Mouse (Mus musculus): ENCODE results near the gene Rbfox1. TPM values are rescaled to one million over a fixed set of nuclear protein-coding genes. Genes with fewer than 3 reads are reported as not detected.

The Rbfox1 gene
- polyA plus RNA-seq, 1 experiment from 2014 or later, result 3.9 TPM

- Histone ChIP-seq H3K4me1 (ENCODE audit: control insufficient read depth, insufficient read depth, low read length) (no peaks in the 10 kb centered on the region), H3K27me3 (replicated peaks; ENCODE audit: control insufficient read depth, insufficient read depth, low read length) (no peaks in the 10 kb centered on the region), H3K9ac (ENCODE audit: low read depth, low read length) (no peak overlapping the region), H3K4me2 (ENCODE audit: low read depth, low read length) (no peak overlapping the region), H3K9me3 (ENCODE audit: control insufficient read depth, low read length) (no peaks in the 10 kb centered on the region), H3K4me3 (ENCODE audit: low read length) (no peak overlapping the region), H3K36me3 (ENCODE audit: control insufficient read depth, insufficient read depth, low read length) (no peaks in the 10 kb centered on the region), H3K27ac (ENCODE audit: low read length) (no peak overlapping the region)
- ATAC-seq, result no peak
- 86% methylated on average over 4 of the region's 4 CpGs for WGBS
Observed at GRCm38 (mm10) chr16:6065481-6065880, 180.3 kb downstream of the Rbfox1 start.

DNA sequence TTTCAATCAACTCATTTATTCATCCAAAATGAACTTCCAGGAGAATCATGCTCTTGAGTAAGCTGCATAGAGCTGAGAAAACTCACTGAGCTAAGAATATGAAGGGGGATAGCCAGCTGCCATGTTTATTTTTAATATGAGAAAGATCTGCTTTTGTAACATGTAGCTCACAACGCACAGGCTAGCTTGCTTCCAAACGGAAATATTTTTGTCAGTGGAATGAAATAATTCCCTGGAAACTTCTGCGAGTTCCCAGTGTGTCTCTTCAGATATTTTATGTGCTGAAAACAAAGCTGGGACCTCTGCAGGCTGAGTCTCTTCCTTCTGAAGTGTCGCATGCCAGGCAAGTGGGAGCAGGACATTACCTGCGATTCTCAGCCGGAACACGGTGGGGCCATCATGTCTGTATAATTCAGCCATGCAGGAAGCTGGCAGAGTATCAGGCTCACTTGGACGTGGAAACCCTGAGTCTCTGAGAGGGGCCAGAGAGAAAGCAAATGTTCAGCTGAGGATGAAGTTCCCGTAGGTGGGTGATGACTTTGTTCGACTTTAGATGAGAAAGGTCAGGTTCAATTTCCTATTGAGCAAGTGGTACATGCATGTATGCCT, 190.4 kb downstream of the Rbfox1 start:
- 78% methylated on average over 10 of the region's 10 CpGs for WGBS

DNA sequence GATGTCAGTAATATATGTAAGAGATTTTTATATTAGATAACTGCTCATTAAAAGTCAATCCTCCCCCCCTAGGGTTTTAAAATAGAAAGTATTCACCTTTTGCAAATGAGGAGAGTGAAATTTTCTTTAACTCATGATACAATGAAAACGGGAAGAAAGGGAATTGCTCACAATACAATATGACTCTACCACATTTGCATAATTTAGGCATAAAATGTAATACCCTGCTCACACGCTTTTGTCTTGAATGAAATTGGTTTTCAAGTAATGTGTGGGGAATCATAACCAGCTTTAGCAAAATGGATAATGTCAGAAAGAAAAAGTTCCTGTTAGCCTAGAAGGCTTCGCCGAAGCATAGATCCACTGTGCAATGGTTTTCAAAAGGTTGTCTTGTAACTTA, 193.9 kb downstream of the Rbfox1 start:
- no peak overlapping the region for H3K4me3 ChIP-seq (ENCODE audit: low read length)
- no peak overlapping the region for H3K4me2 ChIP-seq (ENCODE audit: low read depth, low read length)
- H3K27ac ChIP-seq (ENCODE audit: low read length), result no peak overlapping the region
- H3K4me1 ChIP-seq (ENCODE audit: control insufficient read depth, insufficient read depth, low read length), result no peaks in the 10 kb centered on the region
- H3K36me3 ChIP-seq (ENCODE audit: control insufficient read depth, insufficient read depth, low read length), result no peaks in the 10 kb centered on the region
- H3K9me3 ChIP-seq (ENCODE audit: control insufficient read depth, low read length), result no peaks in the 10 kb centered on the region
- H3K9ac ChIP-seq (ENCODE audit: low read depth, low read length), result no peak overlapping the region
- 82% methylated on average over 4 of the region's 4 CpGs for WGBS
- ATAC-seq, result no peak
- H3K27me3 ChIP-seq (replicated peaks; ENCODE audit: control insufficient read depth, insufficient read depth, low read length), result no peaks in the 10 kb centered on the region

More for the DNA sequence above, 190.4 kb downstream of the Rbfox1 start:
- Histone ChIP-seq H3K4me2 (ENCODE audit: low read depth, low read length) (no peak overlapping the region), H3K9me3 (ENCODE audit: control insufficient read depth, low read length) (no peaks in the 10 kb centered on the region), H3K36me3 (ENCODE audit: control insufficient read depth, insufficient read depth, low read length) (no peaks in the 10 kb centered on the region), H3K9ac (ENCODE audit: low read depth, low read length) (no peak overlapping the region), H3K4me3 (ENCODE audit: low read length) (no peak overlapping the region), H3K27me3 (replicated peaks; ENCODE audit: control insufficient read depth, insufficient read depth, low read length) (no peaks in the 10 kb centered on the region), H3K27ac (ENCODE audit: low read length) (no peak overlapping the region), H3K4me1 (ENCODE audit: control insufficient read depth, insufficient read depth, low read length) (no peaks in the 10 kb centered on the region)
- no peak for ATAC-seq

GRCm38 (mm10) chr16:6084701-6085365, 199.7 kb downstream of the Rbfox1 start:
- Histone ChIP-seq H3K36me3 (ENCODE audit: control insufficient read depth, insufficient read depth, low read length) (no peaks in the 10 kb centered on the region), H3K9ac (ENCODE audit: low read depth, low read length) (no peak overlapping the region), H3K4me1 (ENCODE audit: control insufficient read depth, insufficient read depth, low read length) (no peaks in the 10 kb centered on the region), H3K27me3 (replicated peaks; ENCODE audit: control insufficient read depth, insufficient read depth, low read length) (no peaks in the 10 kb centered on the region), H3K4me2 (ENCODE audit: low read depth, low read length) (no peak overlapping the region), H3K27ac (ENCODE audit: low read length) (no peak overlapping the region), H3K9me3 (ENCODE audit: control insufficient read depth, low read length) (no peaks in the 10 kb centered on the region), H3K4me3 (ENCODE audit: low read length) (no peak overlapping the region)
- 77% methylated on average over 7 of the region's 7 CpGs for WGBS
- ATAC-seq, result no peak

- H3K27ac ChIP-seq (ENCODE audit: low read length), result no peak overlapping the region
- H3K4me3 ChIP-seq (ENCODE audit: low read length), result no peak overlapping the region
- no peak overlapping the region for H3K4me2 ChIP-seq (ENCODE audit: low read depth, low read length)
- WGBS, result 42% methylated on average over 3 of the region's 3 CpGs
- H3K9ac ChIP-seq (ENCODE audit: low read depth, low read length), result no peak overlapping the region
- no peaks in the 10 kb centered on the region for H3K9me3 ChIP-seq (ENCODE audit: control insufficient read depth, low read length)
- no peaks in the 10 kb centered on the region for H3K36me3 ChIP-seq (ENCODE audit: control insufficient read depth, insufficient read depth, low read length)
- no peaks in the 10 kb centered on the region for H3K27me3 ChIP-seq (replicated peaks; ENCODE audit: control insufficient read depth, insufficient read depth, low read length)
- no peak for ATAC-seq
- H3K4me1 ChIP-seq (ENCODE audit: control insufficient read depth, insufficient read depth, low read length), result no peaks in the 10 kb centered on the region
Observed at GRCm38 (mm10) chr16:6086200-6086599, 201.0 kb downstream of the Rbfox1 start.

- Histone ChIP-seq H3K9me3 (ENCODE audit: control insufficient read depth, low read length) (no peaks in the 10 kb centered on the region), H3K4me3 (ENCODE audit: low read length) (no peak overlapping the region), H3K36me3 (ENCODE audit: control insufficient read depth, insufficient read depth, low read length) (no peaks in the 10 kb centered on the region), H3K4me1 (ENCODE audit: control insufficient read depth, insufficient read depth, low read length) (no peaks in the 10 kb centered on the region), H3K27me3 (replicated peaks; ENCODE audit: control insufficient read depth, insufficient read depth, low read length) (no peaks in the 10 kb centered on the region), H3K9ac (ENCODE audit: low read depth, low read length) (no peak overlapping the region), H3K4me2 (ENCODE audit: low read depth, low read length) (no peak overlapping the region), H3K27ac (ENCODE audit: low read length) (no peak overlapping the region)
- ATAC-seq, result no peak
- 89% methylated on average over 3 of the region's 3 CpGs for WGBS
Observed at GRCm38 (mm10) chr16:6091326-6092123, 206.4 kb downstream of the Rbfox1 start.

DNA sequence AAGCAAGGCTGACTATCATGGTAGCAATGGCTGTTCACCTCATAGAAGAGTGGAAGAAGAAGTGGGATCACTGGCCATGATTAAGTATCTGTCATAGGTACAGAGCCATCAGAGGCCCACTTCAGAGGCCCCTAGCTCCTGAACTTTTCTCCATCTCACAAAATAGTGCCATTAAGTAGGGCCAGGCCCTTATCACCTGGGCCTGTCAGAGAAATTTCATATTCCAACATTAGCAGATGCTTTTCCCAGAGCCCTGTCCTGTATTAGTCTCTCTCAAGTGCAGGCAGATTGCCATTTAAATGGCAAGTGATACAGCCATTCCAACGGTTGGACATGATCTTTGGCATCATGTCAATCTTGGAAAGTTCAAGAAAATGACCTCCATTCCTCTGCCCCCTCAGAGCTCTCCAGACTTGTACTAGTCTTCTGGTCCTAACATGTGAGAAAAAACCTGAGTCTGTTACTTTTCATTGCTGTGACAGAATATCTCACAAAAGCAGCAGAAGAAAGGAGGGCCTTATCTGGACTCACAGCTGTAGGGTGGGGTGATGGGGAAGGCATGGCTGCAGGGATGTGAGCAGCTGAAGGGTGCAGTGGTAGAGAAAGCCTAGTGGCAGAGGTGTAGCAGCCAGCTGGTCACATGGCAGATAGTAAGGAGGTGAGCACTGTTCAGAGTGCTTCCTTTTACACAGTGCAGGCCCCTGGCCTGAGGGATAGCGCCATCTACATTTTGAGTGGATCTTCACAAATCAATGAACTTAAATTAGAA, 210.6 kb downstream of the Rbfox1 start:
- 81% methylated on average over 2 of the region's 2 CpGs for WGBS
- peak; percentile 86 for ATAC-seq

DNA sequence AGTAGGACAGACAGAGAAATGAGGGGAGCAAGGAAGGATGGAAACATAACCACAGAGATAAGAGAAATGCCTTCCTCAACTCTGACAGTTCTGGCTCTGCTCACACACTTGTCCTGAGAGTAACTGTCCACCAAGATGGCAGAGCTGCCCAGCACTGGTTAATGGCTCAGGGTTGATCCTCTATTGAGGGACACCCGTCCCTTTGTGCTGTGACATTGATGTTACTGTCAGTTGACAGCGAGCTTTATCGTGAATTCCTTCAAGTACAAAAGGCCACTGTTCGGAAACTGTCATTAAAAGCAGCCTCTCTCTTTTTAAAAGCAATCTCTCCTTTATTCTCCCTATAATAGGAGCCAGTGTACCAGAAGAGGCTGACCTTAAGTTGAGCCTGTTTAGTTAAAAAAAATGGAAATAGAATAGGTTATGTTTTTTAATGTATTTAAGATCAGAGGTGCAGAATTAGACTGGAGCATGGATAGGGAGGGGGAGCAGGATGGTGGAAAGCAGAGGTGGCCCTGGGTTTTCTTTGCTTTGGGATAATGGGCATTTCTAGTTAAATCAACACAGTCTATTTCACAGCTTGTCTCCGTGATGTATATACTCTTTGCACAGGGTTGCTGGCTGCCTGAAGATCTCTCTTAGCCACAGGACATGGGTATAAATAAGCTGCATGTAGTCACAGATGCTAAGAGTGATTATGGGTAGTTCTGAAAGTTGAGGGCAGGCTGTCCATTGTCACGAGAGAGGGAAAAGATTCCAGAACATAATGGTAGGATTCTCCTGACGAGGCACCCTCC, 212.3 kb downstream of the Rbfox1 start:
- H3K27ac ChIP-seq (ENCODE audit: low read length), result no peak overlapping the region
- H3K36me3 ChIP-seq (ENCODE audit: control insufficient read depth, insufficient read depth, low read length), result no peaks in the 10 kb centered on the region
- H3K4me1 ChIP-seq (ENCODE audit: control insufficient read depth, insufficient read depth, low read length), result no peaks in the 10 kb centered on the region
- no peak overlapping the region for H3K4me3 ChIP-seq (ENCODE audit: low read length)
- H3K27me3 ChIP-seq (replicated peaks; ENCODE audit: control insufficient read depth, insufficient read depth, low read length), result no peaks in the 10 kb centered on the region
- no peak overlapping the region for H3K9ac ChIP-seq (ENCODE audit: low read depth, low read length)
- no peak for ATAC-seq
- no peaks in the 10 kb centered on the region for H3K9me3 ChIP-seq (ENCODE audit: control insufficient read depth, low read length)
- H3K4me2 ChIP-seq (ENCODE audit: low read depth, low read length), result no peak overlapping the region
- WGBS, result 64% methylated on average over 7 of the region's 7 CpGs

More for the DNA sequence above, 210.6 kb downstream of the Rbfox1 start:
- Histone ChIP-seq H3K36me3 (ENCODE audit: control insufficient read depth, insufficient read depth, low read length) (no peaks in the 10 kb centered on the region), H3K9me3 (ENCODE audit: control insufficient read depth, low read length) (no peaks in the 10 kb centered on the region), H3K27ac (ENCODE audit: low read length) (no peak overlapping the region), H3K4me1 (ENCODE audit: control insufficient read depth, insufficient read depth, low read length) (no peaks in the 10 kb centered on the region), H3K4me3 (ENCODE audit: low read length) (no peak overlapping the region), H3K27me3 (replicated peaks; ENCODE audit: control insufficient read depth, insufficient read depth, low read length) (no peaks in the 10 kb centered on the region), H3K4me2 (ENCODE audit: low read depth, low read length) (no peak overlapping the region), H3K9ac (ENCODE audit: low read depth, low read length) (no peak overlapping the region)
